Mouse (Mus musculus) hindbrain, embryonic 13.5 days (tissue): ENCODE data around the gene Tra2a. TPM values are rescaled to one million over a fixed set of nuclear protein-coding genes. Genes with fewer than 3 reads are reported as not detected.
A peak's percentile ranks its signal among the peaks of the same experiment; 100 is the strongest.
"Not testable (repeated sequence)": the region's sequence is repeated elsewhere in the genome, so short reads cannot be mapped to it uniquely, and the experiment has no call there.

Source experiments
- ATAC-seq: fragments of 200-750 bp; cut with Nextera tagmentation; 2 replicates; pipeline ENCODE4 v1.8.0; 2017; ENCODE audit warnings: moderate TSS enrichment; ENCODE audit not compliant: low FRiP score
- H3K27ac ChIP-seq: fragments of 300-500 bp; sonication (generic); 2 replicates; pipeline ENCODE4 v1.5.1; 2015; ENCODE audit warnings: inconsistent platforms, mild to moderate bottlenecking, moderate library complexity
- H3K27me3 ChIP-seq: fragments of 300-500 bp; sonication (generic); 2 replicates; pipeline ENCODE4 v1.6.1; 2015; ENCODE audit warnings: mild to moderate bottlenecking, inconsistent platforms
- H3K36me3 ChIP-seq: fragments of 300-500 bp; sonication (generic); 2 replicates; pipeline ENCODE4 v1.6.1; 2015; ENCODE audit warnings: mild to moderate bottlenecking, inconsistent platforms
- H3K4me1 ChIP-seq: fragments of 300-500 bp; sonication (generic); replicated peaks from 2 replicates; pipeline ENCODE4 v1.6.1; 2015; ENCODE audit warnings: inconsistent platforms
- H3K4me2 ChIP-seq: fragments of 300-500 bp; sonication (generic); 2 replicates; pipeline ENCODE4 v1.6.1; 2015; ENCODE audit warnings: inconsistent platforms, mild to moderate bottlenecking, moderate library complexity
- H3K4me3 ChIP-seq: fragments of 300-500 bp; sonication (generic); 2 replicates; pipeline ENCODE4 v1.5.1; 2015; ENCODE audit warnings: mild to moderate bottlenecking, inconsistent platforms
- H3K9ac ChIP-seq: fragments of 300-500 bp; sonication (generic); 2 replicates; pipeline ENCODE4 v1.6.1; 2015; ENCODE audit warnings: mild to moderate bottlenecking, inconsistent platforms
- H3K9me3 ChIP-seq: fragments of 300-500 bp; sonication (generic); 2 replicates; pipeline ENCODE4 v1.6.1; 2016; ENCODE audit warnings: inconsistent platforms
- WGBS: fragments of 180-500 bp; shearing (Covaris S2); methylation state at CpG from one replicate; pipeline ENCODE4 v1.1.7; 2015; 5-methylcytosine and 5-hydroxymethylcytosine counted together
- polyA plus RNA-seq: library from polyadenylated mRNA; unstranded; fragments of >200 nt; fragmentation: Nextera tagmentation; extraction: Ambion mirVana; gene quantifications from 2 replicates; pipeline ENCODE4 v1.2.1, GENCODE M21; 2015

Gene Tra2a
- polyA plus RNA-seq, 1 experiment from 2014 or later: 143 TPM

- not testable (repeated sequence) for H3K27me3 ChIP-seq, H3K9ac ChIP-seq, H3K36me3 ChIP-seq, H3K4me3 ChIP-seq, H3K9me3 ChIP-seq, ATAC-seq
- H3K4me2 ChIP-seq: peak overlapping the region; percentile 45
- H3K27ac ChIP-seq: peak overlapping the region; percentile 99; the same call in 1 of the 2 replicates
- WGBS: 88% methylated on average over 7 of the region's 7 CpGs
- H3K4me1 ChIP-seq: peaks cover 27% of the 10 kb centered on the region
Observed at GRCm38 (mm10) chr6:49264446-49264845, 613 bp upstream of the Tra2a start.

GRCm38 (mm10) chr6:49263081-49263846 lies 569 bp downstream of the Tra2a start:
- no peaks in the 10 kb centered on the region for H3K9me3 ChIP-seq
- peak; percentile 87 for ATAC-seq
- no peaks in the 10 kb centered on the region for H3K27me3 ChIP-seq
- no peaks in the 10 kb centered on the region for H3K36me3 ChIP-seq
- peak overlapping the region; percentile 73 for H3K4me2 ChIP-seq
- H3K4me1 ChIP-seq: peaks cover 27% of the 10 kb centered on the region
- H3K27ac ChIP-seq: peak overlapping the region; percentile 99
- under 1% methylated on average over 66 of the region's 71 CpGs for WGBS
- peak overlapping the region; percentile 100 for H3K4me3 ChIP-seq
- peak overlapping the region; percentile 100 for H3K9ac ChIP-seq

- Histone ChIP-seq H3K9ac (peak overlapping the region; percentile 100), H3K4me1 (peaks cover 35% of the 10 kb centered on the region), H3K36me3 (no peaks in the 10 kb centered on the region), H3K27ac (no peak overlapping the region), H3K27me3 (no peaks in the 10 kb centered on the region), H3K9me3 (no peaks in the 10 kb centered on the region), H3K4me3 (peak overlapping the region; percentile 100), H3K4me2 (peak overlapping the region; percentile 73)
- under 1% methylated on average over 9 of the region's 9 CpGs for WGBS
- ATAC-seq: no peak
Observed at GRCm38 (mm10) chr6:49262421-49262820, 1.4 kb downstream of the Tra2a start.

GRCm38 (mm10) chr6:49259711-49260110 lies 4.1 kb downstream of the Tra2a start:
- H3K36me3 ChIP-seq: no peaks in the 10 kb centered on the region
- no peak overlapping the region for H3K27ac ChIP-seq
- WGBS: 66% methylated on average over 5 of the region's 5 CpGs
- no peak overlapping the region for H3K4me2 ChIP-seq
- no peaks in the 10 kb centered on the region for H3K27me3 ChIP-seq
- no peaks in the 10 kb centered on the region for H3K9me3 ChIP-seq
- ATAC-seq: no peak
- peaks cover 35% of the 10 kb centered on the region for H3K4me1 ChIP-seq
- no peak overlapping the region for H3K9ac ChIP-seq
- H3K4me3 ChIP-seq: no peak overlapping the region

GRCm38 (mm10) chr6:49257880-49258279 lies 6.0 kb downstream of the Tra2a start:
- Histone ChIP-seq H3K27me3 (no peaks in the 10 kb centered on the region), H3K4me1 (peaks cover 35% of the 10 kb centered on the region), H3K9me3 (no peaks in the 10 kb centered on the region), H3K4me3 (no peak overlapping the region), H3K36me3 (no peaks in the 10 kb centered on the region), H3K27ac (no peak overlapping the region), H3K4me2 (no peak overlapping the region), H3K9ac (no peak overlapping the region)
- WGBS: 95% methylated on average over 2 of the region's 2 CpGs
- no peak for ATAC-seq

GRCm38 (mm10) chr6:49252207-49252606 lies 11.6 kb downstream of the Tra2a start:
- H3K4me3 ChIP-seq: no peak overlapping the region
- H3K4me2 ChIP-seq: no peak overlapping the region
- no peaks in the 10 kb centered on the region for H3K9me3 ChIP-seq
- no peaks in the 10 kb centered on the region for H3K27me3 ChIP-seq
- peaks cover 40% of the 10 kb centered on the region for H3K36me3 ChIP-seq
- WGBS: 95% methylated on average over 8 of the region's 8 CpGs
- ATAC-seq: no peak
- no peak overlapping the region for H3K9ac ChIP-seq
- no peak overlapping the region for H3K27ac ChIP-seq
- H3K4me1 ChIP-seq: no peaks in the 10 kb centered on the region; the same call in 1 of the 2 replicates

GRCm38 (mm10) chr6:49251199-49251598 lies 12.6 kb downstream of the Tra2a start:
- H3K4me3 ChIP-seq: no peak overlapping the region
- H3K4me2 ChIP-seq: no peak overlapping the region
- H3K27me3 ChIP-seq: no peaks in the 10 kb centered on the region
- peaks cover 46% of the 10 kb centered on the region for H3K36me3 ChIP-seq
- no peak overlapping the region for H3K27ac ChIP-seq
- no peak for ATAC-seq
- H3K9me3 ChIP-seq: no peaks in the 10 kb centered on the region
- H3K4me1 ChIP-seq: no peaks in the 10 kb centered on the region; the same call in 1 of the 2 replicates
- WGBS: 98% methylated on average over 2 of the region's 2 CpGs
- no peak overlapping the region for H3K9ac ChIP-seq

- no peaks in the 10 kb centered on the region for H3K4me1 ChIP-seq
- no peak overlapping the region for H3K4me3 ChIP-seq
- no peak overlapping the region for H3K27ac ChIP-seq
- 60% methylated on average over 2 of the region's 2 CpGs for WGBS
- H3K36me3 ChIP-seq: peaks cover 78% of the 10 kb centered on the region
- ATAC-seq: 0 out of 2 replicates have a peak, but pooled peaks have one; percentile 57
- H3K27me3 ChIP-seq: no peaks in the 10 kb centered on the region
- no peak overlapping the region for H3K9ac ChIP-seq
- H3K9me3 ChIP-seq: no peaks in the 10 kb centered on the region
- no peak overlapping the region for H3K4me2 ChIP-seq
Observed at GRCm38 (mm10) chr6:49247246-49247645, 16.6 kb downstream of the Tra2a start.

- Histone ChIP-seq H3K36me3 (peaks cover 53% of the 10 kb centered on the region), H3K4me1 (no peaks in the 10 kb centered on the region), H3K27me3 (no peaks in the 10 kb centered on the region), H3K27ac (no peak overlapping the region), H3K9me3 (no peaks in the 10 kb centered on the region), H3K4me3 (no peak overlapping the region), H3K9ac (no peak overlapping the region), H3K4me2 (no peak overlapping the region)
- ATAC-seq: no peak
- WGBS: 100% methylated on average over 1 of the region's 1 CpGs
Observed at GRCm38 (mm10) chr6:49242331-49242730, 21.5 kb downstream of the Tra2a start.

GRCm38 (mm10) chr6:49241562-49241961 lies 22.3 kb downstream of the Tra2a start:
- Histone ChIP-seq H3K4me2 (no peak overlapping the region), H3K27me3 (no peaks in the 10 kb centered on the region), H3K4me1 (no peaks in the 10 kb centered on the region), H3K36me3 (peaks cover 51% of the 10 kb centered on the region), H3K27ac (no peak overlapping the region), H3K9me3 (no peaks in the 10 kb centered on the region), H3K4me3 (no peak overlapping the region), H3K9ac (no peak overlapping the region)
- ATAC-seq: no peak
- WGBS: 100% methylated on average over 1 of the region's 1 CpGs

GRCm38 (mm10) chr6:49236331-49236730 lies 27.5 kb downstream of the Tra2a start:
- Histone ChIP-seq H3K9me3 (peaks cover 3% of the 10 kb centered on the region), H3K36me3 (peaks cover 5% of the 10 kb centered on the region), H3K4me3 (no peak overlapping the region), H3K4me2 (no peak overlapping the region), H3K27me3 (no peaks in the 10 kb centered on the region), H3K9ac (no peak overlapping the region), H3K4me1 (no peaks in the 10 kb centered on the region), H3K27ac (no peak overlapping the region)
- WGBS: 63% methylated on average over 9 of the region's 9 CpGs
- peak; percentile 86; the same call in 1 of the 2 replicates for ATAC-seq

GRCm38 (mm10) chr6:49233356-49233755 lies 30.5 kb downstream of the Tra2a start:
- no peak overlapping the region for H3K9ac ChIP-seq
- H3K4me2 ChIP-seq: no peak overlapping the region
- H3K4me3 ChIP-seq: no peak overlapping the region
- peaks cover 3% of the 10 kb centered on the region for H3K9me3 ChIP-seq
- H3K27ac ChIP-seq: no peak overlapping the region
- no peaks in the 10 kb centered on the region for H3K4me1 ChIP-seq
- H3K27me3 ChIP-seq: no peaks in the 10 kb centered on the region
- no peak for ATAC-seq
- 58% methylated on average over 4 of the region's 4 CpGs for WGBS
- H3K36me3 ChIP-seq: no peaks in the 10 kb centered on the region

- H3K27me3 ChIP-seq: no peaks in the 10 kb centered on the region
- no peaks in the 10 kb centered on the region for H3K4me1 ChIP-seq
- ATAC-seq: no peak
- 15% methylated on average over 7 of the region's 7 CpGs for WGBS
- no peak overlapping the region for H3K9ac ChIP-seq
- no peak overlapping the region for H3K27ac ChIP-seq
- no peaks in the 10 kb centered on the region for H3K36me3 ChIP-seq
- no peak overlapping the region for H3K4me2 ChIP-seq
- H3K4me3 ChIP-seq: no peak overlapping the region
- H3K9me3 ChIP-seq: no peaks in the 10 kb centered on the region
Observed at GRCm38 (mm10) chr6:49228126-49228679, 35.6 kb downstream of the Tra2a start.
